Mouse (Mus musculus) stomach, embryonic 14.5 days (tissue): ENCODE measurements around the gene Mymx. TPM values are rescaled to one million over a fixed set of nuclear protein-coding genes. Genes with fewer than 3 reads are reported as not detected.

Experiments used
- ATAC-seq: fragments of 200-750 bp; cut with Nextera tagmentation; 2 replicates; pipeline ENCODE4 v1.8.0; 2017; ENCODE audit warnings: low read depth, moderate TSS enrichment; ENCODE audit not compliant: insufficient number of reproducible peaks, insufficient read depth, low FRiP score
- H3K27ac ChIP-seq: fragments of 300-500 bp; sonication (generic); 2 replicates; pipeline ENCODE4 v1.5.1; 2014; ENCODE audit warnings: mild to moderate bottlenecking, low read length, moderate library complexity, mixed read lengths
- H3K27me3 ChIP-seq: fragments of 300-500 bp; sonication (generic); 2 replicates; pipeline ENCODE4 v1.6.1; 2014; ENCODE audit warnings: low read length, control low read depth, mixed read lengths; ENCODE audit not compliant: control insufficient read depth, insufficient read depth
- H3K36me3 ChIP-seq: fragments of 300-500 bp; sonication (generic); 2 replicates; pipeline ENCODE4 v1.6.1; 2014; ENCODE audit warnings: mild to moderate bottlenecking, control low read depth, low read length, moderate library complexity, mixed read lengths; ENCODE audit not compliant: control insufficient read depth, insufficient read depth
- H3K4me1 ChIP-seq: fragments of 300-500 bp; sonication (generic); 2 replicates; pipeline ENCODE4 v1.6.1; 2014; ENCODE audit warnings: low read length, control low read depth, mixed read lengths; ENCODE audit not compliant: control insufficient read depth, insufficient read depth
- H3K4me2 ChIP-seq: fragments of 300-500 bp; sonication (generic); replicated peaks from 2 replicates; pipeline ENCODE4 v1.6.1; 2014; ENCODE audit warnings: low read depth, low read length, control low read depth
- H3K4me3 ChIP-seq: fragments of 300-500 bp; sonication (generic); 2 replicates; pipeline ENCODE4 v1.5.1; 2014; ENCODE audit warnings: low read depth, low read length, control low read depth
- H3K9ac ChIP-seq: fragments of 300-500 bp; sonication (generic); replicated peaks from 2 replicates; pipeline ENCODE4 v1.6.1; 2014; ENCODE audit warnings: low read depth, mild to moderate bottlenecking, control low read depth, low read length, moderate library complexity, mixed read lengths
- H3K9me3 ChIP-seq: fragments of 300-500 bp; sonication (generic); 2 replicates; pipeline ENCODE4 v1.6.1; 2016; ENCODE audit warnings: low read depth, low read length, control low read depth; ENCODE audit not compliant: control insufficient read depth
- WGBS: fragments of 180-500 bp; shearing (Covaris S2); extraction: QIAGEN DNeasy Blood & Tissue Kit; methylation state at CpG from one replicate; pipeline ENCODE4 v1.1.7; 2014; 5-methylcytosine and 5-hydroxymethylcytosine counted together
- polyA plus RNA-seq: library from polyadenylated mRNA; unstranded; fragments of >200 nt; fragmentation: Nextera tagmentation; extraction: Ambion mirVana; gene quantifications from 2 replicates; pipeline ENCODE4 v1.2.1, GENCODE M21; 2014

Gene Mymx
- 0.36 and 0.55 TPM in 2 replicates for polyA plus RNA-seq

GRCm38 (mm10) chr17:45601877-45602304, at the start of gene Mymx:
Mymx (minus strand) TSS chr17:45602102.
- 30% methylated on average over 6 of the region's 6 CpGs for WGBS
- H3K4me2 ChIP-seq, result no peak within 1 kb of the TSS
- no peak within 1 kb of the TSS for H3K9ac ChIP-seq
- H3K27ac ChIP-seq, result no peak within 1 kb of the TSS
- H3K36me3 ChIP-seq, result no peaks in the 10 kb centered on the region
- ATAC-seq, result no peak
- H3K4me1 ChIP-seq, result peaks cover 18% of the 10 kb centered on the region
- no peak within 1 kb of the TSS for H3K4me3 ChIP-seq
- H3K27me3 ChIP-seq, result no peaks in the 10 kb centered on the region
- H3K9me3 ChIP-seq, result no peaks in the 10 kb centered on the region

GRCm38 (mm10) chr17:45644185-45644584, 42.3 kb upstream of the Mymx start:
- ATAC-seq, result no peak
- H3K27ac ChIP-seq, result no peak overlapping the region
- WGBS, result 92% methylated on average over 4 of the region's 4 CpGs

GRCm38 (mm10) chr17:45642701-45643100, 40.8 kb upstream of the Mymx start:
- H3K27me3 ChIP-seq, result no peaks in the 10 kb centered on the region
- H3K9me3 ChIP-seq, result no peaks in the 10 kb centered on the region
- WGBS, result 23% methylated on average over 12 of the region's 12 CpGs
- no peak for ATAC-seq
- no peaks in the 10 kb centered on the region for H3K36me3 ChIP-seq
- no peak overlapping the region for H3K27ac ChIP-seq
- H3K4me2 ChIP-seq, result no peak overlapping the region
- H3K9ac ChIP-seq, result no peak overlapping the region
- no peak overlapping the region for H3K4me3 ChIP-seq
- no peaks in the 10 kb centered on the region for H3K4me1 ChIP-seq

More at GRCm38 (mm10) chr17:45644185-45644584, 42.3 kb upstream of the Mymx start:
- Histone ChIP-seq H3K9me3 (no peaks in the 10 kb centered on the region), H3K36me3 (no peaks in the 10 kb centered on the region), H3K4me1 (no peaks in the 10 kb centered on the region), H3K4me3 (no peak overlapping the region), H3K27me3 (no peaks in the 10 kb centered on the region), H3K9ac (no peak overlapping the region), H3K4me2 (no peak overlapping the region)

GRCm38 (mm10) chr17:45641981-45642380, 40.1 kb upstream of the Mymx start:
- WGBS, result 80% methylated on average over 8 of the region's 8 CpGs
- H3K4me1 ChIP-seq, result no peaks in the 10 kb centered on the region
- no peaks in the 10 kb centered on the region for H3K27me3 ChIP-seq
- H3K4me2 ChIP-seq, result no peak overlapping the region
- no peak overlapping the region for H3K9ac ChIP-seq
- no peak for ATAC-seq
- no peak overlapping the region for H3K4me3 ChIP-seq
- H3K27ac ChIP-seq, result no peak overlapping the region
- H3K9me3 ChIP-seq, result no peaks in the 10 kb centered on the region
- H3K36me3 ChIP-seq, result no peaks in the 10 kb centered on the region

GRCm38 (mm10) chr17:45638596-45639295, 36.8 kb upstream of the Mymx start:
- no peaks in the 10 kb centered on the region for H3K27me3 ChIP-seq
- H3K4me2 ChIP-seq, result no peak overlapping the region
- no peaks in the 10 kb centered on the region for H3K4me1 ChIP-seq
- 69% methylated on average over 15 of the region's 16 CpGs for WGBS
- no peaks in the 10 kb centered on the region for H3K9me3 ChIP-seq
- H3K9ac ChIP-seq, result no peak overlapping the region
- no peak overlapping the region for H3K27ac ChIP-seq
- no peaks in the 10 kb centered on the region for H3K36me3 ChIP-seq
- H3K4me3 ChIP-seq, result no peak overlapping the region
- no peak for ATAC-seq

- Histone ChIP-seq H3K4me2 (no peak overlapping the region), H3K27ac (no peak overlapping the region), H3K27me3 (no peaks in the 10 kb centered on the region), H3K9me3 (no peaks in the 10 kb centered on the region), H3K9ac (no peak overlapping the region), H3K4me3 (no peak overlapping the region), H3K36me3 (no peaks in the 10 kb centered on the region), H3K4me1 (peaks cover 14% of the 10 kb centered on the region; the same call in 1 of the 2 replicates)
- no peak for ATAC-seq
- 78% methylated on average over 5 of the region's 5 CpGs for WGBS
Measured at GRCm38 (mm10) chr17:45634033-45634432, 32.1 kb upstream of the Mymx start.

GRCm38 (mm10) chr17:45631940-45632339, 30.0 kb upstream of the Mymx start:
- no peaks in the 10 kb centered on the region for H3K36me3 ChIP-seq
- no peak overlapping the region for H3K27ac ChIP-seq
- H3K4me1 ChIP-seq, result peaks cover 14% of the 10 kb centered on the region; the same call in 1 of the 2 replicates
- no peak overlapping the region for H3K9ac ChIP-seq
- ATAC-seq, result no peak
- no peaks in the 10 kb centered on the region for H3K9me3 ChIP-seq
- H3K4me2 ChIP-seq, result no peak overlapping the region
- 87% methylated on average over 6 of the region's 6 CpGs for WGBS
- no peaks in the 10 kb centered on the region for H3K27me3 ChIP-seq
- no peak overlapping the region for H3K4me3 ChIP-seq

GRCm38 (mm10) chr17:45630992-45631391, 29.1 kb upstream of the Mymx start:
- no peak overlapping the region for H3K4me2 ChIP-seq
- H3K4me1 ChIP-seq, result peaks cover 22% of the 10 kb centered on the region; the same call in 1 of the 2 replicates
- no peaks in the 10 kb centered on the region for H3K9me3 ChIP-seq
- no peak for ATAC-seq
- no peaks in the 10 kb centered on the region for H3K36me3 ChIP-seq
- H3K27me3 ChIP-seq, result no peaks in the 10 kb centered on the region
- H3K4me3 ChIP-seq, result no peak overlapping the region
- H3K27ac ChIP-seq, result no peak overlapping the region
- H3K9ac ChIP-seq, result no peak overlapping the region
- WGBS, result 59% methylated on average over 3 of the region's 3 CpGs
